Mouse (Mus musculus) forebrain, embryonic 12.5 days (tissue): Measurements from ENCODE around the gene Ift74. TPM values are rescaled to one million over a fixed set of nuclear protein-coding genes. Genes with fewer than 3 reads are reported as not detected.
A peak's percentile ranks its signal among the peaks of the same experiment; 100 is the strongest.

Experiments used
- ATAC-seq: fragments of 200-750 bp; cut with Nextera tagmentation; 2 replicates; pipeline ENCODE4 v1.8.0; 2017; ENCODE audit warnings: moderate TSS enrichment; ENCODE audit not compliant: low FRiP score
- H3K27ac ChIP-seq: fragments of 300-500 bp; sonication (generic); 2 replicates; pipeline ENCODE4 v1.5.1; 2016; ENCODE audit warnings: mild to moderate bottlenecking
- H3K27me3 ChIP-seq: fragments of 300-500 bp; sonication (generic); 2 replicates; pipeline ENCODE4 v1.6.1; 2016; ENCODE audit warnings: mild to moderate bottlenecking
- H3K36me3 ChIP-seq: fragments of 300-500 bp; sonication (generic); replicated peaks from 2 replicates; pipeline ENCODE4 v1.6.1; 2016; ENCODE audit warnings: mild to moderate bottlenecking
- H3K4me1 ChIP-seq: fragments of 300-500 bp; sonication (generic); 2 replicates; pipeline ENCODE4 v1.6.1; 2016
- H3K4me2 ChIP-seq: fragments of 300-500 bp; sonication (generic); 2 replicates; pipeline ENCODE4 v1.6.1; 2016; ENCODE audit warnings: mild to moderate bottlenecking, moderate library complexity
- H3K4me3 ChIP-seq: fragments of 300-500 bp; sonication (generic); replicated peaks from 2 replicates; pipeline ENCODE4 v1.5.1; 2016; ENCODE audit warnings: mild to moderate bottlenecking
- H3K9ac ChIP-seq: fragments of 300-500 bp; sonication (generic); 2 replicates; pipeline ENCODE4 v1.6.1; 2016; ENCODE audit warnings: mild to moderate bottlenecking
- H3K9me3 ChIP-seq: fragments of 300-500 bp; sonication (generic); 2 replicates; pipeline ENCODE4 v1.6.1; 2016
- WGBS: fragments of 180-500 bp; shearing (Covaris S2); methylation state at CpG from one replicate; pipeline ENCODE4 v1.1.7; 2016; 5-methylcytosine and 5-hydroxymethylcytosine counted together
- polyA plus RNA-seq: library from polyadenylated mRNA; unstranded; fragments of >200 nt; fragmentation: Nextera tagmentation; extraction: Ambion mirVana; gene quantifications from 2 replicates; pipeline ENCODE4 v1.2.1, GENCODE M21; 2016

The Ift74 gene
- polyA plus RNA-seq = 64.0 and 66.0 TPM in 2 replicates

DNA sequence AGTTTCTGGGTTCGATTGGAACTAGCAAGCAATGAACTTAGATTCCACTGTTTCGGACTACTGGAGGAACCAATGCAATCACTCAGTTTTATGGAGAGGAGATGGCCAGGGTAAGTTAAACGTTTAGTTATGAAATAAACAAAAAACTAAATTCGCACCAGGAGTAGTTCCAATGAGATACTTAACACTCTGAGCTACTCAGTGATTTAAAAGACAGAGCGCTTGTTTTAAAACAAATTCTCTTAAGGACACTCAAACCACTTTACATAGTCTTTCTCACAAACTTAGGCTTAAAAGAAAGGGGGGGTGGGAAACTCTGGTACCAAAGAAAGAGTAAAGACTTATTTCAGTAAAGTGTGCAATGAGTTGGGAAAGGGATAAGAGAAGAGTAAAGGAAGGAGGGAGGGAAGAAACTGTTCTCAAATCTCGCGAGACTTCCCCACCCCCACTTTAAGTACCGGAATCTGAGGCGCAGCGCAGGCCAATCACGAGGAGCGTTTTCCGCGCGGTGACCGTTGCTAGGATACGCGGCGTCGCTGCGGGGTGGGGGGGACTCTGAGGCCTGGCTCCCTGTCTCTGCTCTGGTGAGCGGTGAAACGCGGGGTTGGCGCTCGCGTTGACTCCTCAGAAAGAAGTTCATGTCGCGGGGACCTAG lies at the start of gene Ift74:
TSS of gene Ift74 (plus strand) at position 520 of the 655 bp plus-strand sequence.
- Histone ChIP-seq H3K4me3 (peak within 1 kb of the TSS; percentile 62), H3K9me3 (no peaks in the 10 kb centered on the region), H3K36me3 (no peaks in the 10 kb centered on the region; the same call in 1 of the 2 replicates), H3K4me2 (peak within 1 kb of the TSS; percentile 56), H3K4me1 (peaks cover 11% of the 10 kb centered on the region), H3K9ac (peak within 1 kb of the TSS; percentile 73), H3K27ac (peak within 1 kb of the TSS; percentile 68), H3K27me3 (no peaks in the 10 kb centered on the region)
- ATAC-seq = peak; percentile 100
- WGBS = 1% methylated on average over 29 of the region's 29 CpGs

DNA sequence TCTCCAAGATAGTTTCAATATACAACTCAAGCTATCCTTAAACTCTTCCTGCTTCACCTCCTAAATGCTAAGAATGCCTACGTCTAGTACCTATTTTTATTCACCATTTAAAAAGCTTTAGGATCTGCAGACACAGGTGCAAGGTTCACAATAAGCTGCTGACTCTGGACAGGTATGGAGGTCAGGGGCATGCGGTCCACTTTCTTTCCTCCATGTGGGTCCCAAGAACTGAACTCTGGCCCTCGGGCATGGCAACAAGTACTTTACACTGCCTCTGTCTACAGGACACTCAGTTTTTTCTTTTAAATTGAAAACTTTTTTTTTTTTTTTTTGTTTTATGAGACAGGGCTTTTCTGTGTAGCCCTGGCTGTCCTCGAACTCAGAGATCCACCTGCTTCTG lies 41.6 kb upstream of the Ift74 start:
- Histone ChIP-seq H3K9me3 (no peaks in the 10 kb centered on the region), H3K4me1 (no peaks in the 10 kb centered on the region), H3K27ac (no peak overlapping the region), H3K27me3 (no peaks in the 10 kb centered on the region), H3K9ac (no peak overlapping the region), H3K36me3 (peaks cover 40% of the 10 kb centered on the region), H3K4me3 (no peak overlapping the region), H3K4me2 (no peak overlapping the region)
- 97% methylated on average over 4 of the region's 4 CpGs for WGBS
- no peak for ATAC-seq

DNA sequence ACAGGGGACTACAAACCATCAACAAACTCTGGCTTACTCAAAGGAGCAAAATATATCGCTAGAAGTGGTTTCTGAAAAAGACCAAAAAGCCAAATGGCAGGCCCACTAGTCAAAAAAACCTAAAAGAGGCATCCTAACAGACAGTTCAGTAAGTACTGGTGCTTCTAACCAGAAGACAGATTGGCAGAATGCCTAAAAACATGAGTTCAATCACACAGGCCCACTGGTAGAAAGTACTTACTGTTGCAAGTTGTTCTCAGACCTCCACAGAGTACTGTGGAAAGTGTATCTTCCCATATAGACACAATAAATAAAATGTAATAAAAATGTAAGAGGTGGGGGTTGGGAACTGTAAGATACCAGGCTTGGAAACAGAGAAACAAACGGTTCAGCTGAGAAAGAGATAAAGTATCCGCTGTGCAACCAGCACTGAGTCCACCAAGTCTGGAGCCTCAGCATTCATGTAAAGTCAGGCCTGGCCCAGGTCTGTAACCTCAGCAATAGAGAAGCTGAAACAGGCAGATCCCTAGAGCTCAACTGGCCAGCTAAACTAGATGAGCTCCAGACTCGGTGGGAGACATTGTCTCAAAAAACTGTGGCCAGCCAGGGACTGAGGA lies 22.4 kb upstream of the Ift74 start:
- no peak for ATAC-seq
- H3K27me3 ChIP-seq = no peaks in the 10 kb centered on the region
- no peak overlapping the region for H3K4me3 ChIP-seq
- 87% methylated on average over 4 of the region's 4 CpGs for WGBS
- H3K27ac ChIP-seq = no peak overlapping the region
- H3K9me3 ChIP-seq = no peaks in the 10 kb centered on the region
- H3K36me3 ChIP-seq = no peaks in the 10 kb centered on the region
- no peak overlapping the region for H3K4me2 ChIP-seq
- no peak overlapping the region for H3K9ac ChIP-seq
- no peaks in the 10 kb centered on the region for H3K4me1 ChIP-seq

DNA sequence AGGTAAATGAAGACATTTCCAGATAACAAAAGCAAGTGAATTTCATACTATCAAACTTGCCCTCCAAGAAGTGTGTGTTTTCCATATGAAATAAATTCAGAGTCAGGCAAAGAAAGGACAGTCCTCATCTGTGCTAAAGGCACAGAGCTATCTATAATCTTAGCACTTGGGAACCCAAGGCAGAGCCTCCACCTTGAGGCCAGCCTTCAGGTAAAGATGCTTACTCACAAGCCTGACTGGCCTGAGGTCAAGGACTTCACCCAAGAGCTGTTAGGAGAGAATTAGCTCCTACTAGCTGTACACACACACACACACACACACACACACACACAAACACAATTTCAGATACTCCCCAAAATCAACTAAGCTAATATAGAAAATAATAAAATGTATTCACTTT lies 21.6 kb upstream of the Ift74 start:
- Histone ChIP-seq H3K4me1 (no peaks in the 10 kb centered on the region), H3K36me3 (no peaks in the 10 kb centered on the region), H3K9ac (no peak overlapping the region), H3K4me2 (no peak overlapping the region), H3K4me3 (no peak overlapping the region), H3K9me3 (no peaks in the 10 kb centered on the region), H3K27me3 (no peaks in the 10 kb centered on the region), H3K27ac (no peak overlapping the region)
- no peak for ATAC-seq

DNA sequence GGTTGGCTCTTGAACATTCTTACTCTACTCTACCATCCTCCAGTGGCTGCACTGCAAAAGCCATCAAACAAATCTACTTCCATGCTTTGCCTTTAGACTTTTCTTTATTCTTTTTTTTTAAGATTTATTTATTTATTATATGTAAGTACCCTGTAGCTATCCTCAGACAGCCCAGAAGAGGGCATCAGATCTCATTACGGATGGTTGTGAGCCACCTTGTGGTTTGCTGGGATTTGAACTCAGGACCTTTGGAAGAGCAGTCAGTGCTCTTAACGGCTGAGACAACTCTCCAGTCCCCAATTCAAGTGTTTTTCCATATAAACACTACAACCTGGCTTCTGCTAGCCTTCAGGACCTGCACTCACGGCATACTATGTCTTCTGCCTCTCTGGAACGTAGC lies 12.9 kb upstream of the Ift74 start:
- no peak overlapping the region for H3K27ac ChIP-seq
- no peak overlapping the region for H3K9ac ChIP-seq
- H3K4me3 ChIP-seq = peak overlapping the region; percentile 81; the same call in 1 of the 2 replicates
- WGBS = 90% methylated on average over 4 of the region's 4 CpGs
- H3K9me3 ChIP-seq = no peaks in the 10 kb centered on the region
- H3K4me1 ChIP-seq = peaks cover 24% of the 10 kb centered on the region
- H3K27me3 ChIP-seq = no peaks in the 10 kb centered on the region
- H3K4me2 ChIP-seq = peak overlapping the region; percentile 70
- ATAC-seq = no peak
- no peaks in the 10 kb centered on the region for H3K36me3 ChIP-seq

DNA sequence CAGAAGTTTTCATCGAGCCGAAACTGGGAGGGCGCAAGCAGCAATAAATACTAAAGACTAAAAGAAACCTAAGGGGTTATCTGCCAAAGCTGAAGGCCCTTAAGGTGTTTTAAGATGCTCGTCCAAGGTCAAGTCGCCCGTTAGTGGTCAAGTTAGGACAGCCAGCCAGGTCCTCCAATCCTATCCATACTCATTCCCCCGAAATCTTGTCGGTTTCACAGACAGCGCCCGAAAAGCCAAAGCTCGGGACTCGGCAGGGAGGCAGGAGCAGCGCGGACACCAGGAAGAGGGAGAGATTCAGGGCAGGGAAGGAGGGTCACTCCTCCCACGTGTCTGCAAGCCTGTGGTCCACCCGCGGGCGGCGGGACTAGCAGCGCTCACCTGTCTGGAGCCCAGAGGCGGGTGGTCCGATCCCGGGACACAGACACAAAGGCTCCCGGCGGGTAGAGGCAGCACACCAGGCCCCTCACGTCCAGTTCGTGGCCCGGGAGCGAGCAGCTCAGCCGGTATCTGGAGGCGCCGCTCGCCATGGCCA lies 11.7 kb upstream of the Ift74 start:
- Histone ChIP-seq H3K9me3 (no peaks in the 10 kb centered on the region), H3K4me3 (peak overlapping the region; percentile 81), H3K36me3 (no peaks in the 10 kb centered on the region), H3K9ac (peak overlapping the region; percentile 86), H3K4me1 (peaks cover 24% of the 10 kb centered on the region), H3K4me2 (peak overlapping the region; percentile 70), H3K27ac (peak overlapping the region; percentile 90), H3K27me3 (no peaks in the 10 kb centered on the region)
- WGBS = under 1% methylated on average over 33 of the region's 33 CpGs
- ATAC-seq = no peak; the same call in 1 of the 2 replicates

DNA sequence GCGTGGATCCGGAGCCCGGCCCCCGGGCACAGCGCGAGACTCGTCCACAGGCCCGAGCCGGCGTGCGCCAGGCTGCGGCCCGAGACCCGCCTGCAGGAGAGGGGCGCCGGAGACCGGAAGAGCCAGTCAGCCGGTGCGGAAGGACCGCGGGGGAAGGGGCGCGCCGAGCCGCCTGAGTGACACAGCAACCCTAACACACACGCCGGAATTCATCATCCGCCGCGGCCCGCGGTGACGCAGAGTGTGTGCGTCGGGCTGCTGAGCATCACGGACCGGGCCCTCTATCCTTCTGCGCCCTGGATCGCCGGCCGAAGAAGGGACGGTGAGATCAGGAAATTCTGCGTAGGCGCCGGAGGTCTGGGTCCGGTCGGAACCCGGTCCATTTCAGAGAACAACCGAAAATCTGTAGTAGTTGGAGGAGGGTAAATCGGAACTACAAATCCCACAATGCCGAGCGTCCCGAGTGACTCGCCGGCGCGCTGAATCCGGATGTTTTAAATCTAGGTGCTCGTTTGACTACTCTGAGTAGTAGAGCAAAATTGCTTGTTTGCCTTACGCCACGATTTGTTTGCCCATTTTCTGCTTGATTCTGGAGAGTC lies 11.2 kb upstream of the Ift74 start, which contains the start of gene Plaa:
TSS of gene Plaa (minus strand) at position 214 of the 599 bp plus-strand sequence.
- no peaks in the 10 kb centered on the region for H3K9me3 ChIP-seq
- H3K27ac ChIP-seq = peak within 1 kb of the TSS; percentile 90
- peak; percentile 99 for ATAC-seq
- under 1% methylated on average over 61 of the region's 61 CpGs for WGBS
- H3K4me3 ChIP-seq = peak within 1 kb of the TSS; percentile 81
- no peaks in the 10 kb centered on the region for H3K36me3 ChIP-seq
- H3K4me1 ChIP-seq = peaks cover 24% of the 10 kb centered on the region
- peak within 1 kb of the TSS; percentile 75 for H3K4me2 ChIP-seq
- H3K27me3 ChIP-seq = no peaks in the 10 kb centered on the region
- peak within 1 kb of the TSS; percentile 86 for H3K9ac ChIP-seq

DNA sequence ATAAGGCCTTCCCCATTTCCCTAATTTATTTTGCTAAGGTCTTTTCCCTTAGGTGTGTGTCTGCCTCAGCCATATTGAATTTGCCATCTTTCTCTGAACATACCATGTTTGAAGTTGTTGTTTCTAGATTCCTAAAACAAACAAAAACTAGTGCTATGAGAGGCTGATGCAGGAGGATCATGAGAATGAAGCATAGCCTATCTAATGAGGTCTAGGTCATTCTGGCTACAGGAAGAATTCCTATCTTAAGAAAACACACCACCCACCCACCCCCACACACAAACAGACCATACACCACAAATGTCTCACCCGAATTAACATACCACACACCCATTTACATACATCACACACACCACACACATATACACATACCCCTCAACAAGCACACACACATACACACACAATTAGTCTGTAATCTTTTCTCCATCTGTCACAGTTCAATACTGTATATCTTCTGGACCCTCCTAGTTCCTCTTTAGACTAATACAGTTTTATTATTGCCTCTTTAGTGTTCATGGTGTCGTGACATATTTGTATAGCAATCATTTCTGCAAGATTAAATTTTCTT lies 9.8 kb upstream of the Ift74 start:
- H3K27ac ChIP-seq = no peak overlapping the region
- H3K4me3 ChIP-seq = no peak overlapping the region
- peaks cover 24% of the 10 kb centered on the region for H3K4me1 ChIP-seq
- H3K4me2 ChIP-seq = 0 out of 2 replicates have a peak overlapping the region, but pooled peaks have one; percentile 75
- H3K9me3 ChIP-seq = no peaks in the 10 kb centered on the region
- no peaks in the 10 kb centered on the region for H3K27me3 ChIP-seq
- H3K9ac ChIP-seq = no peak overlapping the region
- ATAC-seq = no peak
- H3K36me3 ChIP-seq = no peaks in the 10 kb centered on the region
- WGBS = 91% methylated on average over 2 of the region's 2 CpGs

DNA sequence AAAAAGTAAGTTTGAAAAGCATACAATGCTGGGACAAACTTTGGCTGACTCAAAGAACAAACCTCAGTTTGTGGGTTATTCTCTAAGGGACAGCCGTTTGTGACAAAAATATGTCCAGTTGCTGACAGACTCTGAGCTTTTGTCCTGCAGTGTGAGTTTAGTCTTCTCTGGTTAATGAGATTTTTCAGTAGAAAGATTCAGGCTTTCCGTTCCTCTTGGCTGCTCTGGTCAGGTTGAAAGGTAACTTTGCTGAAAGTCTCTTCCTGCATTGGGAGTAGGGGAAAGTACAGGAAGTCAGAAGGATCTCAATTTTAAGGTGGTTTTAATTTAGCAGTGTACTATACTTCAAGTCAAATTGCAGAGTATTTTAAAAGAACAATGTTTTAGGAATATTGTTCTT lies 8.7 kb upstream of the Ift74 start:
- no peaks in the 10 kb centered on the region for H3K9me3 ChIP-seq
- H3K36me3 ChIP-seq = no peaks in the 10 kb centered on the region
- H3K9ac ChIP-seq = no peak overlapping the region
- WGBS = 89% methylated on average over 2 of the region's 2 CpGs
- no peak overlapping the region for H3K27ac ChIP-seq
- peaks cover 24% of the 10 kb centered on the region for H3K4me1 ChIP-seq
- H3K27me3 ChIP-seq = no peaks in the 10 kb centered on the region
- no peak overlapping the region for H3K4me2 ChIP-seq
- no peak overlapping the region for H3K4me3 ChIP-seq
- no peak for ATAC-seq

DNA sequence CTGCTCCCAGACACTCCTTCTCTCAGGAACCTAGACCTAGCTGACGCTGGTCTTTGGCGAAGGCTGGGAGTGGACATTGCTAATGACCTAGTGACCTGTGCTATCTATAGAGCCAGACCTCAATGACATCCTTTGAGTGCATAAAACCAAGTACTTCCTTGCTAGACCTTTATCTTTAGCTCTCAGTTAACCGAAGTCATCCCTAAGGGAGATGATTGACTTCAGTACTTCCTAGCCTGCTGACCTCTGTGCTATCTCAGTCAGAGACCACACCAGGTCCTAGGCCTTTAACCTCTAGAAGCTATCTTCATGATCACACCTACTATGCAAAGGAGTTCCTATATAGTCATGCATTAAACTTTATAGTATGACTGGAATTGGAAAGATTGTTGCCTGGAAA lies 4.0 kb upstream of the Ift74 start:
- H3K9ac ChIP-seq = no peak overlapping the region
- no peak overlapping the region for H3K4me3 ChIP-seq
- no peaks in the 10 kb centered on the region for H3K27me3 ChIP-seq
- no peaks in the 10 kb centered on the region for H3K36me3 ChIP-seq
- no peak overlapping the region for H3K27ac ChIP-seq
- ATAC-seq = no peak
- no peak overlapping the region for H3K4me2 ChIP-seq
- no peaks in the 10 kb centered on the region for H3K9me3 ChIP-seq
- 83% methylated on average over 3 of the region's 3 CpGs for WGBS
- peaks cover 4% of the 10 kb centered on the region for H3K4me1 ChIP-seq

DNA sequence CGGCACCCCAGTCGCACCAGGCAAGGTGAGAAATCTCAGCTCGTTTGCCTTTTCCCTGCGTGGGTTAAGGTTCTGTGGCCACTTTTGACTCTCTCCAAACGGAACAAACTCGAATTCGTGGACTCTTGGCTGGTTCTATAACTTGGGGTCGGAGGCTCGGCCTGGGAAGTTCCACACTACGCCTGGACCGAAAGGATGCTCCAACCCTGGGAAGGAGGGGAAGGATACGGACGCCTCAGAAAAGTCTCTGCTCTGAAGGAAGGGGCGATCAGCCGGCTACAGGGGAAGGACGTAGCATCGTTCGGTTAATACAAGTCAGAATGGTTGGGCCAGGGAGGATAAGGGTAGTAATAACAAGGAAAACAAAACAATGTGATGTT lies 326 bp downstream of the Ift74 start:
- ATAC-seq = peak; percentile 69; the same call in 1 of the 2 replicates
- no peaks in the 10 kb centered on the region; the same call in 1 of the 2 replicates for H3K36me3 ChIP-seq
- peak overlapping the region; percentile 73 for H3K9ac ChIP-seq
- peak overlapping the region; percentile 62 for H3K4me3 ChIP-seq
- WGBS = 0% methylated on average over 18 of the region's 18 CpGs
- peak overlapping the region; percentile 56 for H3K4me2 ChIP-seq
- H3K27me3 ChIP-seq = no peaks in the 10 kb centered on the region
- peak overlapping the region; percentile 68 for H3K27ac ChIP-seq
- H3K4me1 ChIP-seq = peaks cover 11% of the 10 kb centered on the region
- H3K9me3 ChIP-seq = no peaks in the 10 kb centered on the region

DNA sequence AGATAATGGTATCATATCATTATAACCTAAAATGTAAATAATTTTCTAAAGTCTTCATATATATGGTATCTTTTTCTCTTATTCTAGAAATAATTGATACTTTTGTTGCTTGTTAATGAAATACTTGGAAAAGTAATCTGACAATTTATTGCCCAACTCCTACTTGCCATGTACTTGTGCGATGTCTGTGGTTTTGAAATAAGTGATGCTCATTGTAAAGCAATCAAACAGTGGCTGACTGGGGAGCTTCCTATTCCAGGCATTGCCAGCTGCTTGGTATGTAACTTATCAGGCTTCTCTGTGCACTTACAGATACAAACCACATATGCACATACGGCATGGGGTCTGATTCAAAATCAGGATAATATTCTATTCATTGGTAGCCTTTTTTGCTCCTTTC lies 5.8 kb downstream of the Ift74 start:
- no peak overlapping the region for H3K4me3 ChIP-seq
- ATAC-seq = no peak
- no peaks in the 10 kb centered on the region for H3K27me3 ChIP-seq
- peaks cover 10% of the 10 kb centered on the region for H3K4me1 ChIP-seq
- peaks cover 13% of the 10 kb centered on the region for H3K36me3 ChIP-seq
- H3K9ac ChIP-seq = no peak overlapping the region
- H3K27ac ChIP-seq = no peak overlapping the region
- H3K9me3 ChIP-seq = no peaks in the 10 kb centered on the region
- H3K4me2 ChIP-seq = no peak overlapping the region
- 92% methylated on average over 2 of the region's 2 CpGs for WGBS
